Mouse (Mus musculus): ENCODE results near the gene Dlg1. TPM values are rescaled to one million over a fixed set of nuclear protein-coding genes. Genes with fewer than 3 reads are reported as not detected.

The Dlg1 gene
- 28.5 and 31.3 TPM in 2 replicates for polyA plus RNA-seq (2015; fragmentation: Nextera tagmentation; extraction: Ambion mirVana)

DNA sequence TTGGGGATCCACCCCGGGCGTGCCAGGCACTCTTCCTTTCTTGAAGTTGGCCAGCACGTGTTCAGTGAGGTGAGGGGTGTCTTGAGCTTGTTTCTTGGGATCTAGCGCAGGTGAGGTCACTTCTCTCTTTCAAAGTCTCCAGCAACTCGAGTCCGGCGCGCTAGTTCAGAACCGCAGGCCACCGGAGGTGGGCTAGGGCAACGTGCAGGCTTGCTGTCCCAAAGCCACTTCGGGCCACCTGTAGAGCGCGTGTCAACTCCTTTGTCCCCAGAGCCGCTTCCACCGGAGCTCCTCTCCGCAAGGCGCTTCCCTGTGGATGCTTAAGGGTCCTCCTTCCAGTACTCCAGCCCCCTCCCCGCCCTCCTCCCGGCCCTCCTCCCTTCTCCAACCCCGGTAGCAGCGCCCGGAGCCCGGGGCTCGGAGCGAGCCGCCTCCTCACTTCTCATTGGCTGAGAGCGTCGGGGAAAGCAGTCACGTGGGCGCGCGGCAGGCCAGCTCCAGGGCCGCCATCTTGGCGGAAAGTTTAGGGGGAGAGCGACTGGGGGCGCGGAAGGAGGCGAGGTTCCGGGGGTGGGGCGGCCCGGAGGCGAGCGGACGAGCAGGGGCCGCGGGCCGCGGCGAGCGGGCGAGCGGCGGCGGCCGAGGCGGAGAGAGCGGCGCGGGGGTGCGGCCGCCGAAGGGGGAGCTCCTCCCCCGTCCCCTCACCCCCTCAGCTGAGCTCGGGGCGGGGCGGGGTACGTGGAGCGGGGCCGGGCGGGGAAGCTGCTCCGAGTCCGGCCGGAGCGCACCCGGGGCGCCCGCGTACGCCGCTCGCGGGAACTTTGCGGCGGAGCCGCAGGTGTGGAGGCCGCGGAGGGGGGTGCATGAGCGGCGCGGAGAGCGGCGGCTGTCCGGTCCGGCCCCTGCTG is at the start of gene Dlg1:
Gene Dlg1, plus strand, starts transcription at position 65 of the 908 bp plus-strand sequence.
- WGBS, result under 1% methylated on average over 79 of the region's 95 CpGs
- peak within 1 kb of the TSS; percentile 91 for H3K9ac ChIP-seq
- H3K4me2 ChIP-seq, result peak within 1 kb of the TSS; percentile 84
- peaks cover 21% of the 10 kb centered on the region for H3K36me3 ChIP-seq
- peak; percentile 96 for ATAC-seq (replicated peaks; ENCODE audit: low FRiP score)
- peak within 1 kb of the TSS; percentile 82 for H3K4me3 ChIP-seq (replicated peaks)
- H3K27me3 ChIP-seq, result no peaks in the 10 kb centered on the region
- peaks cover 31% of the 10 kb centered on the region for H3K4me1 ChIP-seq
- H3K9me3 ChIP-seq (replicated peaks), result no peaks in the 10 kb centered on the region
- peak within 1 kb of the TSS; percentile 98 for H3K27ac ChIP-seq

DNA sequence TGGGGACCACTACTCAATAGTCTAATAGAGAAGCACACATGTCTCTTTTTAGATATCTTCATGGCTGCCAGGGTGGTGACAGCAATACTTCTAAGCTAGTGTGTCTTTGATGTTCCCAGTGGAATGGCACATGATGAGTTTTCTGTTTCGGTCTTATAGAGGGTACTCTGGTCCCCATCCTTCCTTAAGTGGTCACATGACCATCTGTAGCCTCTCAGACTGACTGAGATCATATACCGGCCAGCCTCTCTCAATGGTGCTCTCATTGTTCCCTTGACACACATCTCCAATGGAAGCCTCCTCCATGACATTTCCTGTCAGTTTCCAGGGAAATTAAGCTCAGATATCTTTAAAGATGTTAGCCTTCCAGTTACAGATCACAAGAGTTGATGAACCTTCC is 46.9 kb upstream of the Dlg1 start:
- H3K4me2 ChIP-seq, result no peak overlapping the region
- peaks cover 12% of the 10 kb centered on the region for H3K4me1 ChIP-seq
- H3K9me3 ChIP-seq (replicated peaks), result no peaks in the 10 kb centered on the region
- 83% methylated on average over 2 of the region's 2 CpGs for WGBS
- no peak overlapping the region for H3K4me3 ChIP-seq (replicated peaks)
- no peak overlapping the region for H3K27ac ChIP-seq
- H3K36me3 ChIP-seq, result no peaks in the 10 kb centered on the region
- ATAC-seq (replicated peaks; ENCODE audit: low FRiP score), result no peak
- H3K27me3 ChIP-seq, result no peaks in the 10 kb centered on the region
- no peak overlapping the region for H3K9ac ChIP-seq

DNA sequence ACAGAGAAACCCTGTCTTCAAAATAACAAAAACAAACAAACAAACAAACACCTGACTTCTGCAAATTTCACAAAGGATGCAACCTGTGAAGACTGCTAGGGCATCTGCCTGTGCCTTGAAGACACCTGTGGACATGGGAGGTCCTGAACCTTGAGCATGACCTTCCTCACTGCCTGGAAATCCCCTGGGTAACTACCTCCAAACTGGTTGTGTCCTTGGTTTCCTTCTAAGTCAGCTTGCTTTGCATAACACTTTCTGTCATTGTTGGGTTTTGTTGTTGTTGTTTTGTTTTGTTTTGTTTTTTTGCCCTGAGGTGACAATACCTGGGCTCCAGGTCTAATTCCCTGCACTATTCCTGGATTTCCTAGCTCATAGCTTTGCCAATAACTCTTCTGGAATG is 46.1 kb upstream of the Dlg1 start:
- Histone ChIP-seq H3K27ac (no peak overlapping the region), H3K27me3 (no peaks in the 10 kb centered on the region), H3K4me3 (replicated peaks) (no peak overlapping the region), H3K9me3 (replicated peaks) (no peaks in the 10 kb centered on the region), H3K36me3 (no peaks in the 10 kb centered on the region), H3K4me2 (no peak overlapping the region), H3K4me1 (peaks cover 12% of the 10 kb centered on the region), H3K9ac (no peak overlapping the region)
- ATAC-seq (replicated peaks; ENCODE audit: low FRiP score), result no peak

DNA sequence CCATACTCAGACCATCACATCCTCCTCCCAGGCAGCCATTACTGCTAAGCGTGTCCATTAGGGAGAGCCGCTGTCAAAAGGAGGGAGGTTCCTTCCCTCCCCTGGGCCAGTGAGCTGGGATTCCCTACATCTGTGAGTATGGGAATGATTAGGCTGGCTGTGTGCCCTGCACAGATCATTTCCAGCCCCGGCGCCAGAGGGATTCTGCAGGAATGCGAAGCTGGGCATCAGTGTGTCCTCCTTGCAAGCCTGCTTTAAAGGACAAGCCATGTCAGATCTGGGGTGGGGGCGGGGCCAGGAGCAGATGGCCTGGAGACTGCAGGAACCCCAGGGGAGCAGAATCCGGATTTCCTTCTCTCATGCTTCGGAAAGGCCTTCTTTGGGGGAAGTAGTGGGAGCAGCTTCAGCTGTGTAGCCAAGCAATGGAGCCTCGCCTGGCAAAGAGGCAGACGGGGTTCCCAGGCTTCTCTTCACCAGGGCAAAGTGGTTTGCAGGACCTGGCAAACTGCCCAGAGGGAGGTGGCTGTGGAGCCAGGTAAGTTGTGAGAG is 45.3 kb upstream of the Dlg1 start:
- Histone ChIP-seq H3K9ac (no peak overlapping the region), H3K36me3 (no peaks in the 10 kb centered on the region), H3K27me3 (no peaks in the 10 kb centered on the region), H3K4me3 (replicated peaks) (peak overlapping the region; percentile 14; the same call in 1 of the 2 replicates), H3K27ac (peak overlapping the region; percentile 43), H3K4me2 (peak overlapping the region; percentile 45), H3K4me1 (peaks cover 12% of the 10 kb centered on the region), H3K9me3 (replicated peaks) (no peaks in the 10 kb centered on the region)
- 24% methylated on average over 10 of the region's 10 CpGs for WGBS
- ATAC-seq (replicated peaks; ENCODE audit: low FRiP score), result peak; percentile 66

DNA sequence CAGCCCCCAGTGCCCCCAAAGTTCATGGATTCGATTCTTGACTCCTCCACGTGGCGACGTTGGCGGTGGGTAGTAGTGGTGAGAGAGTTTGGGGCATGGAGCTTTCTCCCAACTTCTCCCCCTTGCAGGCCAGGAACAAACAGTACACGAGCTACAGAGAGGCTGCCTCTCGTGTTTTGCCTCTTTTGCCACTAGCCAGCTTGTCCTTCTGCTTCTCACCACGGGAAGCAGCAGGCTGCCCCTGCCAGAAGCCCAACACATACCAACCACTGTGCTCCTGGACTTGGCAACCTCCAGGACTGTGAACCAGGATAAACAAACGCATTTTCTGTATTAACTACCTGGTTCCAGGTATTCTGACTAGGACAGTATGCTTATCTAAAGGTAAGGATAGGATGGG is 44.6 kb upstream of the Dlg1 start:
- WGBS, result 72% methylated on average over 9 of the region's 9 CpGs
- H3K9ac ChIP-seq, result no peak overlapping the region

DNA sequence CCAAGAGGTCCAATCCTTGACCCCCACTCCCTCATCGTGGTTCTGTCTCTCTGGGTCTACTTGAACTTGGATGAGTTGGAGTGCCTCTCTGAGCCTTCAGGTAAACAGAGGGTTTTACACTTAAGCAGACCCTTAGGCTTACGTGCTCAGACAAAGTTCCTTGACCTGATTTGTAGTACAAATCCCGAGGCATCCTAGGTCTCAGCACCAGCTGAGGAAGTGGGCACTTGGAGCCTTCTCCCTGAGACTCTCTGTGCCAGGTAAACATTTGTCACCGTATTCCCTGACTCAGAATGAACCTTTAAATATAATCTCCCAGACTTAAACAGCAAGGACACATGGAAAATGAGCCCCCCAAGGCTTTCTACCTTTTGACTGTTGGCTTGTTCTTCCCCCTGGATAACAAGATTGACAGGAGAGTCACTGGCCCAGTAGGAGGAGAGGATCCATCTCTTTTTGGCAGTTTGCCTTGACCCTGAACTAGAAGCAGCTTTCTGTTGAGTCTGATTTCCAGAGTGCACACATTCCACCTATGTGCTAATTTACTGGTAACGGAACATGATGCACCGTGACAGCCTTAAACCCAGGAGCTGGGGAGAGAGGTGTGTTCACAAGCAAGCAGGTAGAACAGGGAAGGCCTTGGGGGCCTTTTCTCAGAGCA is 43.4 kb upstream of the Dlg1 start:
- Histone ChIP-seq H3K9ac (no peak overlapping the region), H3K36me3 (no peaks in the 10 kb centered on the region), H3K4me3 (replicated peaks) (no peak overlapping the region), H3K4me1 (peaks cover 12% of the 10 kb centered on the region), H3K9me3 (replicated peaks) (no peaks in the 10 kb centered on the region), H3K4me2 (no peak overlapping the region), H3K27ac (no peak overlapping the region), H3K27me3 (no peaks in the 10 kb centered on the region)
- ATAC-seq (replicated peaks; ENCODE audit: low FRiP score), result no peak
- WGBS, result 86% methylated on average over 6 of the region's 6 CpGs

More for the DNA sequence above, 44.6 kb upstream of the Dlg1 start:
- Histone ChIP-seq H3K4me3 (replicated peaks) (peak overlapping the region; percentile 14; the same call in 1 of the 2 replicates), H3K27me3 (no peaks in the 10 kb centered on the region), H3K4me1 (peaks cover 12% of the 10 kb centered on the region), H3K27ac (peak overlapping the region; percentile 43; the same call in 1 of the 2 replicates), H3K4me2 (peak overlapping the region; percentile 45), H3K36me3 (no peaks in the 10 kb centered on the region), H3K9me3 (replicated peaks) (no peaks in the 10 kb centered on the region)
- ATAC-seq (replicated peaks; ENCODE audit: low FRiP score), result no peak

DNA sequence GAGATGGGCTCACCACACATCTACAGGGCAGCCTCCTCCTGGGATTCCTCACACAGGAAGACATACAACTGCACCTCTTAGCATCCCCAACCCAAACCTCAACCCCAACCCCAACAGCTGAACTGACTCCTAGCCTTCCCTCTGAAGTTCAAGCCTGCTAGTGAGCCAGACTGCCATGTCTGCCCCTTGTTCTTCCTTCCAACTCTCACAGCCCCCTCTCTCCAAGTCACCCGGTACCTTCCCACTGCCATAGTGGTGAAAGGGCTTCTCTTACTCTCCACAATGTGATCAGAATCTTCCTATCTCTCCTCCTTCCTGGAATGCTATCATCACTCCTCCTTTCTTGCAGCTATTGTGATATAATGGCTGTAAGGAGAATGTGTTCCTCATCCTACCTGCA is 40.9 kb upstream of the Dlg1 start:
- Histone ChIP-seq H3K9me3 (replicated peaks) (no peaks in the 10 kb centered on the region), H3K36me3 (no peaks in the 10 kb centered on the region), H3K4me2 (no peak overlapping the region), H3K9ac (no peak overlapping the region), H3K27ac (no peak overlapping the region), H3K27me3 (no peaks in the 10 kb centered on the region), H3K4me1 (peaks cover 12% of the 10 kb centered on the region), H3K4me3 (replicated peaks) (no peak overlapping the region)
- 91% methylated on average over 1 of the region's 1 CpGs for WGBS
- ATAC-seq (replicated peaks; ENCODE audit: low FRiP score), result no peak

DNA sequence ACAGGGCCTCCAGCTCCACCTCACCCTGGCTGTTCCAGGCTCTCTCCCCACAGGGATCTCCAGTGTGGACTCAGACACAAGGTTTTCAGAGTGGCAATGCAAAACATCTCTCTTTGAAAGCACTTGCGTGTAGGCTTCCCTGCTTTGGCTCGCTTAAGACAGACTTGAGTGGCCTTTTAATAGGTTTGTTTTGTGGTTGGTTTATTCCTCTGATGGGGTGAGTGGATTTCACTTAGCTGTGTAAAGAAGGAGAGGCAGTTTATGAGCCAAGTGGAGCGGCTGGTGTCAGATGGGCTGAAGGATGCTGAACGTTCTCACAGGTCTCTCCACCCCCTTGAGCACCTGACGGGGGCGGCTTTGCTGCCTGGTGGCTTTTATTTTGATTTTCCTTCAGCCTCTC is 40.1 kb upstream of the Dlg1 start:
- Histone ChIP-seq H3K9ac (no peak overlapping the region), H3K4me1 (peaks cover 5% of the 10 kb centered on the region), H3K4me2 (no peak overlapping the region), H3K36me3 (no peaks in the 10 kb centered on the region), H3K4me3 (replicated peaks) (no peak overlapping the region), H3K9me3 (replicated peaks) (no peaks in the 10 kb centered on the region), H3K27me3 (no peaks in the 10 kb centered on the region), H3K27ac (no peak overlapping the region)
- ATAC-seq (replicated peaks; ENCODE audit: low FRiP score), result no peak
- 50% methylated on average over 6 of the region's 6 CpGs for WGBS

DNA sequence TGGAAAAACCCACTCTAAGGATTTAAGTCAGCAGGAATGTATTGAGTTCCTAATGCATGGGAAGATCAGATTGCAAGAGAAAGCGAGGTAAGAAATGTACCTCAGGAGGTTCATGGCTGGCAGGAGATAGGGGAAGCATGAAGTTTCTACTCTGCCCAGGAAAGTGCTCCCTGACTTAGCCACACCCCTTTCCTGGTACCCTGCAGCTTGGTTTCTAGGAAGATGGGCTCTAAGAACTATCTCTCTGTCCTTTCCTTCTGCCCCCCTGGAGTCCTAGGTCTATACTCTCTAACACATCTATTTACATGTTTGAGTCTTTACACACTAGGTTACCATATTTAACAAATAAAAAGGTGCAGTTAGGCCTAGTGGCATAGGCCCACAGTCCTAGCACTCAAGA is 38.5 kb upstream of the Dlg1 start:
- H3K27ac ChIP-seq, result no peak overlapping the region
- H3K9me3 ChIP-seq (replicated peaks), result no peaks in the 10 kb centered on the region
- no peak overlapping the region for H3K9ac ChIP-seq
- no peak overlapping the region for H3K4me3 ChIP-seq (replicated peaks)
- no peak for ATAC-seq (replicated peaks; ENCODE audit: low FRiP score)
- WGBS, result 63% methylated on average over 1 of the region's 1 CpGs
- H3K36me3 ChIP-seq, result no peaks in the 10 kb centered on the region
- no peaks in the 10 kb centered on the region for H3K27me3 ChIP-seq
- H3K4me1 ChIP-seq, result no peaks in the 10 kb centered on the region
- H3K4me2 ChIP-seq, result no peak overlapping the region

DNA sequence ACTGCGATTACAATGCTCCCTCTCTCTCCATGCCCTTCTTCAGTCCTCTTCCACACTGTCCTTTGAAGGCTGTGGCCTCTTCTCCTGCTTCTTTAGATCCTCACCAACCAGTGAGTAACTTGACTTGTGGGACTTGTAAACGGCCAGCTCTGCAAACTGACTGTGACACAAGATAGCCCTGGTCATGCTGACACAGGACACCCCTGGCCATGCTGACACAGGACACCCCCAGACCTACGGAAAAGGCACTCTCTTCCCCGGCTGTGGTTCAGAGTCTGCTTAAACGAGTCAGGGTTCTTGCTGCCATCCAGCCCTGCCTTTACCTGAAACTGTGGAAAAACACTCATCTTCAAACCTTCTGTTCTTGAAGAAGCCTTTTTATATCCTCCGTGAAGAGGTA is 36.9 kb upstream of the Dlg1 start:
- Histone ChIP-seq H3K27ac (no peak overlapping the region), H3K9ac (no peak overlapping the region), H3K4me1 (no peaks in the 10 kb centered on the region), H3K4me2 (no peak overlapping the region), H3K4me3 (replicated peaks) (no peak overlapping the region), H3K27me3 (no peaks in the 10 kb centered on the region), H3K9me3 (replicated peaks) (no peaks in the 10 kb centered on the region), H3K36me3 (no peaks in the 10 kb centered on the region)
- 61% methylated on average over 6 of the region's 6 CpGs for WGBS
- ATAC-seq (replicated peaks; ENCODE audit: low FRiP score), result no peak

DNA sequence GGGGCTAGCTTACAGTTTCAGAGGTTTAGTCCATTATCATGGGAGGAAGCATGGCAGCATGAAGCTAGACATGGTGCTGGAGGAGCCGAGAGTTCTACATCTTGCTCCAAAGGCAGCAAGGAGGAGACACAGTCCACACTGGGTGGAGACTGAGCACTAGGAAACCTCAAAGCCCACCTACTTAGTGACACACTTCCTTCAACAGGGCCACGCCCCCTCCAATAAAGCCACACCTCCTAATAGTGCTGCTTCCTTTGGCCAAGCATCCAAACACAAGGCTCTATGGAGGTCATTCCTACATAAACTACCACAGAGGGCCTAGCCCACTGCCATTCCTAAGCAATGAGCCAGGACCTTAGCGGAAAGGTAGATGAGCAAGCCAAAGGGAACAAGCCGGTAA is 32.9 kb upstream of the Dlg1 start:
- Histone ChIP-seq H3K9ac (no peak overlapping the region), H3K4me1 (no peaks in the 10 kb centered on the region), H3K36me3 (no peaks in the 10 kb centered on the region), H3K4me3 (replicated peaks) (no peak overlapping the region), H3K9me3 (replicated peaks) (no peaks in the 10 kb centered on the region), H3K4me2 (no peak overlapping the region), H3K27ac (no peak overlapping the region), H3K27me3 (no peaks in the 10 kb centered on the region)
- ATAC-seq (replicated peaks; ENCODE audit: low FRiP score), result 0 out of 2 replicates have a peak, but pooled peaks have one; percentile 22
- WGBS, result 98% methylated on average over 4 of the region's 4 CpGs

DNA sequence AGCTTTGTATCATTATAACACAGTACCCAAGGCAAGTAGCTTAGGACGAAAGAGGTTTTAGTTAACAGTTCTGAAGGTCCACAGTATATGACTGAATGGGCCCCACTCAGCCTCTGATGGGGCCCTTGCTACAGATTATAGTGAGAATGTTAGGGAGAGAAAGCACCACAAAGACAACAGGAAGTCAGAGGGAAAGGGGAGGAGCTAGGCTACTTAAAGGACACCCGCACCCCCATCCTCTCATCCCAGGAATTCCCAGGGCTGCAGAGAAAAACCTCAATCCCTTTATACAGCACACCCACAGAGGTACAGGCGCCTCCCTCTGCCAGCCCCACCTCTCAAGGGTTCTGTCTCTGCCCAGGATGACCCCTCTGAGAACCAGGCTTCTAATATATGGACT is 32.2 kb upstream of the Dlg1 start:
- H3K9ac ChIP-seq, result no peak overlapping the region
- H3K4me2 ChIP-seq, result no peak overlapping the region
- no peaks in the 10 kb centered on the region for H3K9me3 ChIP-seq (replicated peaks)
- no peaks in the 10 kb centered on the region for H3K27me3 ChIP-seq
- H3K4me3 ChIP-seq (replicated peaks), result no peak overlapping the region
- H3K36me3 ChIP-seq, result no peaks in the 10 kb centered on the region
- WGBS, result 83% methylated on average over 3 of the region's 3 CpGs
- no peaks in the 10 kb centered on the region for H3K4me1 ChIP-seq
- ATAC-seq (replicated peaks; ENCODE audit: low FRiP score), result no peak
- no peak overlapping the region for H3K27ac ChIP-seq
